Mouse (Mus musculus): ENCODE measurements around the gene Proser3.
"Not testable (repeated sequence)": the region's sequence is repeated elsewhere in the genome, so short reads cannot be mapped to it uniquely, and the experiment has no call there.

DNA sequence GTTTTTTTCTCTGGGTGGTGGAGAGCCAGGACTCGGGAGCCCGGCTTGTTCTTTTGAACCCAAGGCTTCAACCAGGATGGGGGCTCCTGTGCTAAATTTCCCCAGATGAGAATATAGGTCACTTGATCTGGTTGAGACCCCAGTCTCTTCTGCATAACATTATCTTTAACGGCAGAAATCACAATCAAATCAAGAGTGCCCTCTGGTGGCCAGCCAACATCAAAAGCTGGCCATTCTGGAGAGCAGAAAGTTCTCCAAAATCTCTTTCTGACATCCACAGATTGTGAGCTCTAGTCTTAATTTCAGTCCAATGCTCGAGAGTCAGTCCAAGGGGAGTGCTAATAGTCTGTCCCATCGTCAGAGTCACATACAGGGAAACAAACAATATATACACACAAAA lies 50.9 kb downstream of the Proser3 start:
- TF ChIP-seq MYOD1 (IDR thresholded peaks at IDR 0.05; ENCODE audit: control insufficient read depth in 1 of 3, insufficient read length in 2 of 3, low read depth in 2 of 3); POLR2A (IDR thresholded peaks at IDR 0.05; ENCODE audit: insufficient read length, low read depth); POLR2AphosphoS2 (IDR thresholded peaks at IDR 0.05; ENCODE audit: insufficient read length, low read depth); TCF12 (IDR thresholded peaks at IDR 0.05; ENCODE audit: insufficient read depth, poor library complexity, severe bottlenecking); TCF3 (IDR thresholded peaks at IDR 0.05; ENCODE audit: insufficient read length, low read depth); USF1 (IDR thresholded peaks at IDR 0.05; ENCODE audit: low read depth): not testable (repeated sequence)

Measured in myocyte (in vitro differentiated cells).